ENCODE assay signal across 32 mouse cellular contexts in the genomic region with DNA sequence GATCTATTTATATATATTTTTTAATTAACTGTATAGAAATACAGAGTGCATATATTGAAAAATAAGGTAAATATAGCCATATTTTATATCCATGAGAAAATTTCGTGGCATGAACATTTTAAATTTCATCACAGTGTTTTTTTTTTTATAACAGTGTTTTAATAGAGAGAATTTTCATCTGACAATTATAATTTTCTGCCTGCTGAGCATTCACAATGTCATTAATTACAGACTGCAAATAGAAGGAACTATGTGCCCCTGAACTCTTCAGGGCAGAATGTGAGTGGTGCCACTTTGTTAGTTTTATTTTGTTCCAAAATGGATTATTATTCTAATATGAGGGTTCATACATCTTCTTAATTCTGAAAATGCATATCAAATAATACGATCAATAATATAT.
"Had no signal": no experiment of that assay in that cellular context is flagged by ENCODE, and none has a peak within 500 bp of the region (broad histone marks: within the 10 kb centered on the region; RNA-seq: fewer than 3 reads in every experiment).

No protein-coding gene starts in this region.

- H3K4me2 ChIP-seq: limb, embryonic 12.5 days; limb, embryonic 13.5 days; limb, embryonic 15.5 days; liver, embryonic 11.5 days; liver, embryonic 12.5 days; liver, embryonic 13.5 days; liver, embryonic 15.5 days; lung, embryonic 14.5 days; lung, embryonic 15.5 days; midbrain, embryonic 11.5 days; midbrain, embryonic 12.5 days; midbrain, embryonic 13.5 days; midbrain, embryonic 15.5 days had no signal

- H3K4me3 ChIP-seq: left cerebral cortex, adult 2 months; limb, embryonic 10.5 days; limb, embryonic 12.5 days; limb, embryonic 13.5 days; limb, embryonic 15.5 days; liver, embryonic 12.5 days; liver, embryonic 13.5 days; liver, embryonic 15.5 days; lung, embryonic 15.5 days; megakaryocyte, embryonic 14.5 days; midbrain, embryonic 10.5 days; midbrain, embryonic 12.5 days; midbrain, embryonic 13.5 days; midbrain, embryonic 15.5 days; myocyte had no signal

- H3K36me3 ChIP-seq: limb, embryonic 10.5 days; limb, embryonic 12.5 days; limb, embryonic 13.5 days; limb, embryonic 15.5 days; liver, embryonic 12.5 days; liver, embryonic 13.5 days; liver, embryonic 15.5 days; lung, embryonic 15.5 days; midbrain, embryonic 10.5 days; midbrain, embryonic 12.5 days; midbrain, embryonic 13.5 days; midbrain, embryonic 15.5 days had no signal

- H3K4me1 ChIP-seq: limb, embryonic 10.5 days; limb, embryonic 12.5 days; limb, embryonic 13.5 days; limb, embryonic 15.5 days; liver, embryonic 12.5 days; liver, embryonic 13.5 days; liver, embryonic 15.5 days; lung, embryonic 15.5 days; megakaryocyte, embryonic 14.5 days; midbrain, embryonic 10.5 days; midbrain, embryonic 12.5 days; midbrain, embryonic 13.5 days; midbrain, embryonic 15.5 days had no signal

- H3K9ac ChIP-seq: limb, embryonic 12.5 days; limb, embryonic 13.5 days; limb, embryonic 15.5 days; liver, embryonic 12.5 days; liver, embryonic 13.5 days; liver, embryonic 14.5 days; liver, embryonic 15.5 days; liver, postnatal 0 days; lung, embryonic 14.5 days; lung, embryonic 15.5 days; midbrain, embryonic 12.5 days; midbrain, embryonic 13.5 days; midbrain, embryonic 15.5 days had no signal

- DNase-seq: left cerebral cortex, postnatal 4 days; liver; liver, embryonic 13.5 days; liver, postnatal 0 days; lung, adult 18-20 months; lung, adult 2 months; lung, embryonic 14.5 days; lung, postnatal 10 days; lung, postnatal 14 days; lung, postnatal 36 days; lung, postnatal 4 days; midbrain, embryonic 14.5 days had no signal

- H3K9me3 ChIP-seq: limb, embryonic 10.5 days; limb, embryonic 12.5 days; limb, embryonic 13.5 days; limb, embryonic 15.5 days; liver, embryonic 12.5 days; liver, embryonic 13.5 days; liver, embryonic 15.5 days; lung, embryonic 15.5 days; midbrain, embryonic 10.5 days; midbrain, embryonic 12.5 days; midbrain, embryonic 13.5 days; midbrain, embryonic 15.5 days had no signal

- ATAC-seq: liver, embryonic 12.5 days; liver, postnatal 0 days; lung, postnatal 0 days; midbrain, embryonic 13.5 days; midbrain, embryonic 15.5 days; midbrain, embryonic 16.5 days had no signal

- H3K27me3 ChIP-seq: limb, embryonic 12.5 days; limb, embryonic 13.5 days; limb, embryonic 15.5 days; liver, embryonic 12.5 days; liver, embryonic 13.5 days; liver, embryonic 15.5 days; lung, embryonic 15.5 days; megakaryocyte, embryonic 14.5 days; midbrain, embryonic 12.5 days; midbrain, embryonic 13.5 days; midbrain, embryonic 15.5 days had no signal

- H3K27ac ChIP-seq: left cerebral cortex, adult 2 months; limb, embryonic 10.5 days; limb, embryonic 12.5 days; limb, embryonic 13.5 days; limb, embryonic 15.5 days; liver, embryonic 12.5 days; liver, embryonic 13.5 days; liver, embryonic 14.5 days; liver, embryonic 15.5 days; lung, embryonic 15.5 days; macrophage; midbrain, embryonic 10.5 days; midbrain, embryonic 12.5 days; midbrain, embryonic 13.5 days; midbrain, embryonic 15.5 days had no signal
